Mouse (Mus musculus) limb, embryonic 15.5 days (tissue): ENCODE measurements around the gene Serpina3k. TPM values are rescaled to one million over a fixed set of nuclear protein-coding genes. Genes with fewer than 3 reads are reported as not detected.
"Not testable (repeated sequence)": the region's sequence is repeated elsewhere in the genome, so short reads cannot be mapped to it uniquely, and the experiment has no call there.

Experiments used
- ATAC-seq: fragments of 200-750 bp; cut with Nextera tagmentation; 2 replicates; pipeline ENCODE4 v1.8.0; 2017; ENCODE audit warnings: low read depth, moderate TSS enrichment; ENCODE audit not compliant: insufficient number of reproducible peaks, low FRiP score, low TSS enrichment
- H3K27ac ChIP-seq: fragments of 300-500 bp; sonication (generic); 2 replicates; pipeline ENCODE4 v1.5.1; 2015; ENCODE audit warnings: moderate library complexity, mild to moderate bottlenecking, inconsistent platforms
- H3K27me3 ChIP-seq: fragments of 300-500 bp; sonication (generic); 2 replicates; pipeline ENCODE4 v1.6.1; 2015; ENCODE audit warnings: inconsistent platforms
- H3K36me3 ChIP-seq: fragments of 300-500 bp; sonication (generic); 2 replicates; pipeline ENCODE4 v1.6.1; 2015; ENCODE audit warnings: inconsistent platforms
- H3K4me1 ChIP-seq: fragments of 300-500 bp; sonication (generic); 2 replicates; pipeline ENCODE4 v1.6.1; 2015; ENCODE audit warnings: inconsistent platforms
- H3K4me2 ChIP-seq: fragments of 300-500 bp; sonication (generic); 2 replicates; pipeline ENCODE4 v1.6.1; 2015; ENCODE audit warnings: mild to moderate bottlenecking, inconsistent platforms
- H3K4me3 ChIP-seq: fragments of 300-500 bp; sonication (generic); 2 replicates; pipeline ENCODE4 v1.5.1; 2015; ENCODE audit warnings: mild to moderate bottlenecking, inconsistent platforms
- H3K9ac ChIP-seq: fragments of 300-500 bp; sonication (generic); 2 replicates; pipeline ENCODE4 v1.6.1; 2015; ENCODE audit warnings: inconsistent platforms
- H3K9me3 ChIP-seq: fragments of 300-500 bp; sonication (generic); 2 replicates; pipeline ENCODE4 v1.6.1; 2016; ENCODE audit warnings: inconsistent platforms
- WGBS: fragments of 180-500 bp; shearing (Covaris S2); methylation state at CpG from one replicate; pipeline ENCODE4 v1.1.7; 2015; 5-methylcytosine and 5-hydroxymethylcytosine counted together
- polyA plus RNA-seq: library from polyadenylated mRNA; unstranded; fragments of >200 nt; fragmentation: Nextera tagmentation; extraction: Ambion mirVana; gene quantifications from 2 replicates; pipeline ENCODE4 v1.2.1, GENCODE M21; 2015

Gene Serpina3k
- not detected in 2 replicates for polyA plus RNA-seq

GRCm38 (mm10) chr12:104338226-104338625 is at the start of gene Serpina3k, which contains the start of gene Serpina3m:
Serpina3k (plus strand) TSS chr12:104338486.
Serpina3m (plus strand) TSS chr12:104338486.
- H3K4me2 ChIP-seq, H3K9ac ChIP-seq, H3K36me3 ChIP-seq, ATAC-seq, H3K4me1 ChIP-seq, H3K27me3 ChIP-seq, H3K9me3 ChIP-seq, H3K4me3 ChIP-seq, H3K27ac ChIP-seq: not testable (repeated sequence)
- 86% methylated on average over 3 of the region's 3 CpGs for WGBS

GRCm38 (mm10) chr12:104289872-104290271 is 48.4 kb upstream of the Serpina3k start:
- Histone ChIP-seq H3K4me1 (no peaks in the 10 kb centered on the region), H3K4me3 (no peak overlapping the region), H3K4me2 (no peak overlapping the region), H3K36me3 (no peaks in the 10 kb centered on the region), H3K27me3 (no peaks in the 10 kb centered on the region), H3K9ac (no peak overlapping the region), H3K27ac (no peak overlapping the region), H3K9me3 (no peaks in the 10 kb centered on the region)
- no peak for ATAC-seq
- WGBS: 38% methylated on average over 4 of the region's 4 CpGs

- 86% methylated on average over 2 of the region's 2 CpGs for WGBS
- no peak for ATAC-seq
- Histone ChIP-seq H3K27ac (no peak overlapping the region), H3K9me3 (no peaks in the 10 kb centered on the region), H3K4me1 (no peaks in the 10 kb centered on the region), H3K36me3 (no peaks in the 10 kb centered on the region), H3K9ac (no peak overlapping the region), H3K4me2 (no peak overlapping the region), H3K27me3 (no peaks in the 10 kb centered on the region), H3K4me3 (no peak overlapping the region)
Observed at GRCm38 (mm10) chr12:104293963-104294362, 44.3 kb upstream of the Serpina3k start.

- no peaks in the 10 kb centered on the region for H3K9me3 ChIP-seq
- no peak overlapping the region for H3K9ac ChIP-seq
- 85% methylated on average over 2 of the region's 2 CpGs for WGBS
- H3K36me3 ChIP-seq: no peaks in the 10 kb centered on the region
- no peak overlapping the region for H3K4me2 ChIP-seq
- no peak overlapping the region for H3K27ac ChIP-seq
- no peaks in the 10 kb centered on the region for H3K27me3 ChIP-seq
- H3K4me3 ChIP-seq: no peak overlapping the region
- no peak for ATAC-seq
- no peaks in the 10 kb centered on the region for H3K4me1 ChIP-seq
Observed at GRCm38 (mm10) chr12:104298049-104298448, 40.2 kb upstream of the Serpina3k start.

- Histone ChIP-seq H3K4me3 (no peak overlapping the region), H3K4me1 (no peaks in the 10 kb centered on the region), H3K27me3 (no peaks in the 10 kb centered on the region), H3K27ac (no peak overlapping the region), H3K36me3 (no peaks in the 10 kb centered on the region), H3K9ac (no peak overlapping the region), H3K9me3 (no peaks in the 10 kb centered on the region), H3K4me2 (no peak overlapping the region)
- 78% methylated on average over 4 of the region's 4 CpGs for WGBS
- ATAC-seq: no peak
Observed at GRCm38 (mm10) chr12:104305991-104306390, 32.3 kb upstream of the Serpina3k start.

GRCm38 (mm10) chr12:104314253-104314652 is 24.0 kb upstream of the Serpina3k start, which contains the start of gene Serpina3j:
Serpina3j (plus strand) TSS chr12:104314553.
- no peaks in the 10 kb centered on the region for H3K36me3 ChIP-seq
- no peak within 1 kb of the TSS for H3K4me3 ChIP-seq
- no peak for ATAC-seq
- H3K27ac ChIP-seq: no peak within 1 kb of the TSS
- WGBS: 72% methylated on average over 1 of the region's 1 CpGs
- no peak within 1 kb of the TSS for H3K9ac ChIP-seq
- no peak within 1 kb of the TSS for H3K4me2 ChIP-seq
- H3K4me1 ChIP-seq: no peaks in the 10 kb centered on the region
- H3K27me3 ChIP-seq: no peaks in the 10 kb centered on the region
- H3K9me3 ChIP-seq: no peaks in the 10 kb centered on the region

- Histone ChIP-seq H3K27ac (no peak overlapping the region), H3K27me3 (no peaks in the 10 kb centered on the region), H3K4me3 (no peak overlapping the region), H3K9me3 (no peaks in the 10 kb centered on the region), H3K9ac (no peak overlapping the region), H3K4me2 (no peak overlapping the region), H3K4me1 (no peaks in the 10 kb centered on the region), H3K36me3 (no peaks in the 10 kb centered on the region)
- WGBS: 52% methylated on average over 1 of the region's 1 CpGs
- ATAC-seq: no peak
Observed at GRCm38 (mm10) chr12:104322454-104322853, 15.8 kb upstream of the Serpina3k start.

GRCm38 (mm10) chr12:104331701-104332100 is 6.6 kb upstream of the Serpina3k start:
- H3K4me3 ChIP-seq: no peak overlapping the region
- ATAC-seq: no peak
- H3K27me3 ChIP-seq: no peaks in the 10 kb centered on the region
- no peak overlapping the region for H3K4me2 ChIP-seq
- no peaks in the 10 kb centered on the region for H3K9me3 ChIP-seq
- H3K27ac ChIP-seq: no peak overlapping the region
- H3K36me3 ChIP-seq: no peaks in the 10 kb centered on the region
- 58% methylated on average over 1 of the region's 1 CpGs for WGBS
- no peak overlapping the region for H3K9ac ChIP-seq
- no peaks in the 10 kb centered on the region for H3K4me1 ChIP-seq

- not testable (repeated sequence) for H3K4me2 ChIP-seq, H3K27me3 ChIP-seq, H3K36me3 ChIP-seq, H3K27ac ChIP-seq, ATAC-seq, H3K4me1 ChIP-seq, H3K9ac ChIP-seq, H3K9me3 ChIP-seq, H3K4me3 ChIP-seq
Observed at GRCm38 (mm10) chr12:104336873-104337272, 1.4 kb upstream of the Serpina3k start.

- no peak overlapping the region for H3K4me3 ChIP-seq
- 89% methylated on average over 3 of the region's 3 CpGs for WGBS
- no peak overlapping the region for H3K9ac ChIP-seq
- H3K4me1 ChIP-seq: no peaks in the 10 kb centered on the region
- no peak overlapping the region for H3K27ac ChIP-seq
- no peaks in the 10 kb centered on the region for H3K36me3 ChIP-seq
- no peaks in the 10 kb centered on the region for H3K27me3 ChIP-seq
- no peak for ATAC-seq
- H3K4me2 ChIP-seq: no peak overlapping the region
- no peaks in the 10 kb centered on the region for H3K9me3 ChIP-seq
Observed at GRCm38 (mm10) chr12:104338705-104339104, 419 bp downstream of the Serpina3k start.

- H3K27ac ChIP-seq, H3K9me3 ChIP-seq, ATAC-seq, H3K4me3 ChIP-seq, H3K4me2 ChIP-seq, H3K9ac ChIP-seq, H3K27me3 ChIP-seq, H3K4me1 ChIP-seq, H3K36me3 ChIP-seq: not testable (repeated sequence)
Observed at GRCm38 (mm10) chr12:104342489-104342888, 4.2 kb downstream of the Serpina3k start.

- WGBS: 71% methylated on average over 2 of the region's 2 CpGs
- ATAC-seq: no peak
- no peaks in the 10 kb centered on the region for H3K36me3 ChIP-seq
- H3K27ac ChIP-seq: no peak overlapping the region
- H3K27me3 ChIP-seq: no peaks in the 10 kb centered on the region
- no peak overlapping the region for H3K9ac ChIP-seq
- no peak overlapping the region for H3K4me3 ChIP-seq
- H3K4me2 ChIP-seq: no peak overlapping the region
- H3K4me1 ChIP-seq: no peaks in the 10 kb centered on the region
- H3K9me3 ChIP-seq: no peaks in the 10 kb centered on the region
Observed at GRCm38 (mm10) chr12:104345181-104345580, 6.9 kb downstream of the Serpina3k start.

GRCm38 (mm10) chr12:104345707-104346106 is 7.4 kb downstream of the Serpina3k start:
- no peaks in the 10 kb centered on the region for H3K9me3 ChIP-seq
- no peaks in the 10 kb centered on the region for H3K27me3 ChIP-seq
- H3K4me3 ChIP-seq: no peak overlapping the region
- H3K36me3 ChIP-seq: no peaks in the 10 kb centered on the region
- no peak overlapping the region for H3K4me2 ChIP-seq
- H3K9ac ChIP-seq: no peak overlapping the region
- no peaks in the 10 kb centered on the region for H3K4me1 ChIP-seq
- no peak overlapping the region for H3K27ac ChIP-seq
- ATAC-seq: no peak
